Mouse (Mus musculus): ENCODE measurements at regions not wholly inside any gene's neighbourhood (a gene's known extent, or its start where the extent isn't known, plus 50 kb on each side); places are given as distances from the start of the nearest gene placed in this dataset.
"Not testable (repeated sequence)": the region's sequence is repeated elsewhere in the genome, so short reads cannot be mapped to it uniquely, and the experiment has no call there.

DNA sequence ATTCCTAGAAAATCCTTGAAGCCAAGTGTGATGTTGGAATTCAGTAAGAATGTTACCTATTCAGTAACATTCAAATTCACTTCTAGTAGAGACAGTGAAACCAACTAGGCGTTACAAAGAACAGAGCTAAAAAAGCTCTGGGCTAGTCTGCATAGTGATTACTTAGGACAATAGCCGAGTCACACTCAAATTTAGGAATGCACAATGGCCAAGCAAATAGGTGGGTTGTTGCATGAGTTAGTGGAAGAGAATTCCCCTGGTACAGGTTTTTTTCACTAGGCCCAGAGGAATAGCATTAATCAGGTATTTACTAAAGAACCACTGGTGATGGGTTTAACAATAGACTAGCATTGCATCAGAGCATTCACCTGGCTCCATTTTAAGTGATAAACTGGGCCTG, 337.6 kb downstream of the Ube2dnl2 start:
- DNase-seq (ENCODE audit: low read depth, low spot score); H3K9me3 ChIP-seq (ENCODE audit: control insufficient read depth, insufficient read depth, low read depth, low read length); H3K9ac ChIP-seq (ENCODE audit: insufficient read depth, low read depth, low read length, poor library complexity, severe bottlenecking); H3K4me1 ChIP-seq (ENCODE audit: control insufficient read depth in 2 of 2, insufficient read depth in 2 of 2, low read length in 2 of 2, poor library complexity in 1 of 2); H3K27ac ChIP-seq (ENCODE audit: insufficient read depth, low read depth, low read length, poor library complexity, severe bottlenecking); H3K4me3 ChIP-seq (ENCODE audit: insufficient read depth in 1 of 2, low read depth in 1 of 2, low read length in 2 of 2, poor library complexity in 1 of 2, severe bottlenecking in 1 of 2); in situ Hi-C loops (cut with MboI; ENCODE audit: low sequenced_read_pairs in 2 of 2, unreplicated experiment in 2 of 2); H3K36me3 ChIP-seq (ENCODE audit: control insufficient read depth, insufficient read depth, low read length, poor library complexity, severe bottlenecking): not testable (repeated sequence)

DNA sequence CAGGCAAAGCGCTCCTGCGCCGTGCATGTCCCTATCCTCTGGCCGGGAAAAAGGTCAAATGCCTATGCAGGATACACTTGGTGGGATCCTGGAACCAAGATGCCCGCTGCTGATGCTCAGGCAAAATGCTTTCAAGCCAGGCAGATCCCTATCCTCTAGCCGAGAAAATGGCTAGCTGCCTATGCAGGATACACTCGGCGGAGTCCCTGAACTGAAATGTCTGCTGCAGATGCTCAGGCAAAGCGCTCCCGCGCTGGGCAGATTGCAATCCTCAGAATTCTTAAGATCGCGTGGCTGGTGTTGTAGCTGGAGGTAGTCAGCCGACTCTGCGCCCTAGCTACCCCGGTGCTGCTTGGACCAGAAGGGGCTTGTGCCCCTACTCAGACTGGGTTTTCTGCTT, 348.8 kb downstream of the Ube2dnl2 start:
- in situ Hi-C loops (cut with MboI; ENCODE audit: low sequenced_read_pairs in 2 of 2, unreplicated experiment in 2 of 2) = no loop called here
- Histone ChIP-seq H3K4me1 (ENCODE audit: control insufficient read depth in 2 of 2, insufficient read depth in 2 of 2, low read length in 2 of 2, poor library complexity in 1 of 2) (no peaks in the 10 kb centered on the region), H3K4me3 (ENCODE audit: insufficient read depth in 1 of 2, low read depth in 1 of 2, low read length in 2 of 2, poor library complexity in 1 of 2, severe bottlenecking in 1 of 2) (peak overlapping the region; percentile 13 to 57), H3K9me3 (ENCODE audit: control insufficient read depth, insufficient read depth, low read depth, low read length) (no peaks in the 10 kb centered on the region), H3K9ac (ENCODE audit: insufficient read depth, low read depth, low read length, poor library complexity, severe bottlenecking) (peak overlapping the region; percentile 15; the same call in 1 of the 2 replicates), H3K36me3 (ENCODE audit: control insufficient read depth, insufficient read depth, low read length, poor library complexity, severe bottlenecking) (no peaks in the 10 kb centered on the region), H3K27ac (ENCODE audit: insufficient read depth, low read depth, low read length, poor library complexity, severe bottlenecking) (no peak overlapping the region)
- no peak for TF ChIP-seq MAFK (IDR thresholded peaks at IDR 0.05; ENCODE audit: insufficient read depth, low read depth, low read length)
- no peak for TF ChIP-seq ZNF384 (IDR thresholded peaks at IDR 0.05; ENCODE audit: low read depth, low read length)
- no peak for TF ChIP-seq CHD2 (IDR thresholded peaks at IDR 0.05; ENCODE audit: low read depth, low read length)
- no peak for TF ChIP-seq ZC3H11A (IDR thresholded peaks at IDR 0.05; ENCODE audit: borderline replicate concordance, low read depth, low read length)
- peak; percentile 15 for DNase-seq (ENCODE audit: low read depth, low spot score)

All from ES-E14 (cell line).